Mouse (Mus musculus) myocyte (in vitro differentiated cells): Measurements from ENCODE around the gene Olfr556.

Source experiments
- CEBPB ChIP-seq: IDR thresholded peaks from 2 replicates; pipeline ENCODE4 v1.6.1; 2011; ENCODE audit warnings: mild to moderate bottlenecking, moderate library complexity; ENCODE audit not compliant: poor library complexity, insufficient read depth, severe bottlenecking
- MYOD1 ChIP-seq, 3 experiments: IDR thresholded peaks; one replicate each; pipeline ENCODE4 v1.6.1; 2011; ENCODE audit warnings: control low read depth in 2 of 3, low read depth in 2 of 3, mild to moderate bottlenecking in 2 of 3, moderate library complexity in 1 of 3; ENCODE audit not compliant: insufficient read length in 2 of 3, control insufficient read depth in 1 of 3
- POLR2A ChIP-seq: IDR thresholded peaks from one replicate; pipeline ENCODE4 v1.6.1; 2011; ENCODE audit warnings: low read depth, mild to moderate bottlenecking, control low read depth, moderate library complexity; ENCODE audit not compliant: insufficient read length
- SRF ChIP-seq: IDR thresholded peaks from one replicate; pipeline ENCODE4 v1.6.1; 2011; ENCODE audit warnings: low read depth; ENCODE audit not compliant: control insufficient read depth, insufficient read length
- TCF12 ChIP-seq: IDR thresholded peaks from one replicate; pipeline ENCODE4 v1.6.1; 2011; ENCODE audit warnings: mild to moderate bottlenecking, control low read depth; ENCODE audit not compliant: poor library complexity, insufficient read depth, severe bottlenecking

GRCm38 (mm10) chr7:102618118-102618517 is 46.6 kb upstream of the Olfr556 start, which contains the start of gene Olfr553:
- TF ChIP-seq POLR2A, result no peak
- TF ChIP-seq CEBPB, result no peak
- TF ChIP-seq TCF12, result no peak
- TF ChIP-seq MYOD1 (IDR thresholded peaks at IDR 0.05; ENCODE audit: control insufficient read depth in 1 of 3, insufficient read length in 2 of 3, low read depth in 2 of 3), result no peak
- no peak for TF ChIP-seq SRF
